Mouse (Mus musculus): ENCODE measurements around the gene Pitpnm2.

DNA sequence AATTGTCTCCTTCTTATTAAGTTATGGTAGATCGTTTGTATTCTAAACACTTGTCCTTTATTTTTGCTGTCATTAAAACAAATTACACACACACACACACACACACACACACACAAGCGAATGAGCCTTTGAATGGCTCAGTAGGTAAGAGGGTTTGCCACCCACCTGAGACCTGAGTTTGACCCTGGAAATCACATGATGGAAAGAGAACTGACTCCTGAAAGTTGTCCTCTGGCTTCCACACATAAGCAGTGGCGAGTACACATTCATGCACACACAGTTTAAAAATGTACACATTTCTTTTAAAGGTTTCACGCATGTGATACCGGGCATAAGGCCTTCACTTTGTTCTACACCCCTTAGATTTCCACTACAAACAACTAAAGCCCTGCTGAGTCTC is 20.7 kb upstream of the Pitpnm2 start:
- TF ChIP-seq CTCF (IDR thresholded peaks at IDR 0.05; ENCODE audit: extremely low read depth, insufficient read length, insufficient replicate concordance, low read depth, low read length), result no peak
- no peak for TF ChIP-seq POLR2A (IDR thresholded peaks at IDR 0.05; ENCODE audit: low read depth, low read length)
